Comparison of ENCODE assay signal across 25 mouse cellular contexts in the genomic region with DNA sequence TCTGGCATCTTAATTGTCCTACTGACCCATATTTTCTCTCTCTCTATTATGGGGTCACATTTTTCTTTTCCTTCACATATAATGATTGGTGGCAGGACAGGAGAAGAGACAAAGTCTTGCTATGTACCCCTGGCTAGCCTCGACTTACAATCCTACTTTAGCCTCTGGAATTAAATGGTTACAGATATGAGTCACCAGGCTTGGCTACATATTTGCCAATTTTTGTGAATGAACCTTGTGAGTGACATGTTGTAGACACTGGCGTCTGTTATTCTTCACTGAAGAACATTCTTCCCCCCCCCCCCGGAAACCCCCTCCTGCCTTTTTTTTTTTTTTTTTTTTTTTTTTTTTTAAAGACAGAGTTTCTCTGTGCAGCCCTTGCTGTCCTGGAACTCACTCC.
"Had no signal": no experiment of that assay in that cellular context is flagged by ENCODE, and none has a peak within 500 bp of the region (broad histone marks: within the 10 kb centered on the region; RNA-seq: fewer than 3 reads in every experiment).

No protein-coding gene starts in this region.

- H3K9me3 ChIP-seq: heart, embryonic 15.5 days; hindbrain, embryonic 15.5 days; limb, embryonic 10.5 days; liver, embryonic 13.5 days; liver, embryonic 15.5 days had no signal

- H3K27me3 ChIP-seq: heart, embryonic 13.5 days; heart, embryonic 15.5 days; hindbrain, embryonic 13.5 days; hindbrain, embryonic 15.5 days; liver, embryonic 15.5 days had no signal

- H3K4me1 ChIP-seq: liver, embryonic 13.5 days; liver, embryonic 15.5 days had no signal

- H3K4me3 ChIP-seq: heart, adult 2 months; heart, embryonic 13.5 days; heart, embryonic 15.5 days; hindbrain, embryonic 13.5 days; hindbrain, embryonic 15.5 days; limb, embryonic 10.5 days; limb, embryonic 12.5 days; liver, embryonic 13.5 days; liver, embryonic 15.5 days had no signal

- H3K36me3 ChIP-seq: heart, embryonic 13.5 days; heart, embryonic 15.5 days; hindbrain, embryonic 13.5 days; hindbrain, embryonic 15.5 days; limb, embryonic 10.5 days; limb, embryonic 12.5 days; liver, embryonic 13.5 days; liver, embryonic 15.5 days had no signal

- ATAC-seq: intestine, embryonic 16.5 days had no signal

- H3K4me2 ChIP-seq: heart, embryonic 11.5 days; heart, embryonic 13.5 days; heart, embryonic 15.5 days; hindbrain, embryonic 13.5 days; hindbrain, embryonic 15.5 days; limb, embryonic 12.5 days; liver, embryonic 11.5 days; liver, embryonic 13.5 days; liver, embryonic 15.5 days had no signal

- H3K9ac ChIP-seq: heart, embryonic 13.5 days; heart, embryonic 15.5 days; hindbrain, embryonic 13.5 days; hindbrain, embryonic 15.5 days; limb, embryonic 12.5 days; liver, embryonic 13.5 days; liver, embryonic 15.5 days had no signal

- DNase-seq: gastrocnemius, postnatal 14 days; gastrocnemius, postnatal 36 days; heart, adult 11 months; heart, adult 2 months; heart, postnatal 14 days; heart, postnatal 36 days; kidney, adult 11 months; kidney, adult 2 months; kidney, adult 9 months; kidney, postnatal 10 days; kidney, postnatal 25 days; layer of hippocampus, postnatal 36 days; liver; liver, embryonic 13.5 days had no signal

- H3K27ac ChIP-seq: heart, adult 2 months; heart, embryonic 15.5 days; hindbrain, embryonic 13.5 days; hindbrain, embryonic 15.5 days; hindbrain, postnatal 0 days; limb, embryonic 10.5 days; limb, embryonic 12.5 days; liver, embryonic 13.5 days; liver, embryonic 15.5 days had no signal
